Mouse (Mus musculus): ENCODE data around the gene Fars2.

DNA sequence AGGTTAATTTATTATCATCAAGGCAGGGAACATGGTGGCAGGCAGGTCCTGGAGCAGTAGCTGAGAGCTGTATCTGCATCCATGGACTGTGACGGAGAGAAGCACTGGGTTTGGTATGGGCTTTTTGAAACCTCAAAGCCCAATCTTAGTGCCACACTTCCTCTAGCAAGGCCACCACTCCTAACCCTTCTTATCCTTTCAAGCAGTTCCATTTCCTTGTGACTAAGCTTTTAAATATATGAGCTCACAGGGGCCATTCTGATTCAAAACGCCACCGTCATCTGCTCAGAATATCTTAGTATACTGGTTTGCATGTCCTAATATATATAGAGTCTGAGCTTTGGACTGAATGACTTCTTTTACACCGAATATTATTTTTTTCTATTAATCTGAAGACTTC lies 83.2 kb downstream of the Fars2 start:
- no peak for TF ChIP-seq CTCF (IDR thresholded peaks at IDR 0.05; ENCODE audit: insufficient read depth, low read length)
- no peak for TF ChIP-seq POLR2A (IDR thresholded peaks at IDR 0.05; ENCODE audit: borderline replicate concordance, extremely low read depth, low read depth, low read length)
